Mouse (Mus musculus) layer of hippocampus, adult 6 months (tissue): ENCODE results near the gene Mat1a. TPM values are rescaled to one million over a fixed set of nuclear protein-coding genes. Genes with fewer than 3 reads are reported as not detected.

Experiments
- long read RNA-seq, 2 experiments: library from polyadenylated mRNA; unstranded; transcript quantifications; one replicate each; pipeline ENCODE4 v2.0.0; 2019 to 2020
- polyA plus RNA-seq: library from polyadenylated mRNA; unstranded; fragments of <200 nt; fragmentation: Nextera tagmentation; gene quantifications from 2 replicates; pipeline ENCODE4 v1.2.3, GENCODE M21; 2021

The Mat1a gene
- not detected in 2 replicates for polyA plus RNA-seq
- long read RNA-seq, experiment 1, result 0 reads
- long read RNA-seq, experiment 2, partial matches to known transcripts, result 0 of 1 reads
- long read RNA-seq, experiment 2, other reads (novel, unspliced or antisense), result 0 of 1 reads

GRCm38 (mm10) chr14:41104853-41105444 lies at the start of gene Mat1a:
Gene Mat1a (plus strand): TSS chr14:41105035.

DNA sequence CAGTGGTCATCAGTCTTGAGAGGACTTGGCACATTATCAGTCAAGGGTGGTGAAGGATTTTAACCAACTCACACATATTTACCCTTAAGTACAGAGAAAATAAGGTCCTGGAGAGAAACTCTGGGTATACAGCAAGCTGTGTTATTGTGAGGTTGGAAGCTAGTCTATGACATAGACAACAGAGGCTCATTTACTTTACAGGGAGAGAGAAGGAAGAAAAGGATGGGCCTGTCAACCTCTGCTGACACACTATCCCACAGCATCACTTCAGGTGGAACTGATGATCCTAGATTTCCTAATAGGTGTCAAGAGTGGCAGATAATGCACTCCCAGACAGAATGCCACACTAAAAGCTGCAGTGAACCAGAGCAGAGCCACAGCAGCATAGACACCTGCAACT lies 35.7 kb upstream of the Mat1a start, which contains the start of gene Dydc2:
Dydc2 (minus strand) TSS at position 101 of the 400 bp plus-strand sequence.

GRCm38 (mm10) chr14:41072229-41072943 lies 32.4 kb upstream of the Mat1a start, which contains the start of gene Dydc1:
Gene Dydc1 (plus strand): TSS chr14:41072911.

GRCm38 (mm10) chr14:41131540-41131939 lies 26.7 kb downstream of the Mat1a start, which contains the start of gene Sftpa1:
Gene Sftpa1 (plus strand): TSS chr14:41131782.

GRCm38 (mm10) chr14:41151220-41151898 lies 46.5 kb downstream of the Mat1a start, which contains the start of gene Mbl1:
Gene Mbl1 (plus strand): TSS chr14:41151458.

Other genes starting within 250 kb of the Mat1a start
- gene Sh2d4b, start 211.8 kb upstream of the Mat1a start, polyA plus RNA-seq, result 0.04 TPM in 1 of 2 replicates, not detected in the other
- 20.0 and 22.0 TPM in 2 replicates for gene Tspan14, start 138.2 kb upstream of the Mat1a start, polyA plus RNA-seq
- gene Fam213a, start 91.2 kb upstream of the Mat1a start, polyA plus RNA-seq, result 242 and 264 TPM in 2 replicates
- 0.95 and 3.2 TPM in 2 replicates for gene Dydc2, start 35.8 kb upstream of the Mat1a start, polyA plus RNA-seq
- gene Dydc1, start 32.1 kb upstream of the Mat1a start, polyA plus RNA-seq, result 0.63 TPM in 1 of 2 replicates, not detected in the other
- not detected in 2 replicates for gene Sftpa1, start 26.7 kb downstream of the Mat1a start, polyA plus RNA-seq
- gene Mbl1, start 46.4 kb downstream of the Mat1a start, polyA plus RNA-seq, result not detected in 2 replicates
- gene Sftpd, start 80.1 kb downstream of the Mat1a start, polyA plus RNA-seq, result not detected in 2 replicates
- gene Gm2832, start 173.8 kb downstream of the Mat1a start, polyA plus RNA-seq, result not detected in 2 replicates
- gene Gm5798, start 243.6 kb downstream of the Mat1a start, polyA plus RNA-seq, result not detected in 2 replicates